Mouse (Mus musculus) CH12.LX (cell line): Measurements from ENCODE around the gene Nop10. TPM values are rescaled to one million over a fixed set of nuclear protein-coding genes. Genes with fewer than 3 reads are reported as not detected.

Experiments
- DNase-seq: peaks from one replicate; pipeline ENCODE4 v3.0.0-alpha.2; 2013; ENCODE audit errors: extremely low read depth
- H3K27ac ChIP-seq: 2 replicates; pipeline ENCODE4 v1.5.1; 2012; ENCODE audit warnings: low read depth, mild to moderate bottlenecking, control low read depth, moderate library complexity; ENCODE audit not compliant: insufficient read depth
- H3K27me3 ChIP-seq: replicated peaks from 2 replicates; pipeline ENCODE3; 2012; ENCODE audit warnings: inconsistent platforms
- H3K36me3 ChIP-seq, 2 experiments: replicated peaks in 1 of 2; 2 replicates each; pipeline versions ENCODE3 to v1.6.1; 2012; ENCODE audit warnings: inconsistent platforms in 1 of 2, low read length in 1 of 2, mild to moderate bottlenecking in 1 of 2, mixed read lengths in 1 of 2, moderate library complexity in 1 of 2; ENCODE audit not compliant: control insufficient read depth in 1 of 2, insufficient read depth in 1 of 2
- H3K4me1 ChIP-seq, 2 experiments: 2 replicates each; pipeline ENCODE4 v1.6.1; 2012; ENCODE audit warnings: inconsistent platforms in 1 of 2, moderate library complexity in 1 of 2; ENCODE audit not compliant: insufficient read depth in 2 of 2, control insufficient read depth in 1 of 2
- H3K4me2 ChIP-seq: 2 replicates; pipeline ENCODE4 v1.6.1; 2012; ENCODE audit warnings: low read depth, mild to moderate bottlenecking, control low read depth; ENCODE audit not compliant: poor library complexity, insufficient read depth, severe bottlenecking
- H3K4me3 ChIP-seq, 3 experiments: fragments of 150-350 bp in 1 of 3; sonication (generic) in 1 of 3; replicated peaks in 1 of 3; 2 replicates each; pipeline versions ENCODE3 to v1.5.1; 2011 to 2012; ENCODE audit warnings: low read depth in 2 of 3, low read length in 2 of 3, mild to moderate bottlenecking in 2 of 3, moderate library complexity in 2 of 3, control low read depth in 1 of 3, improper control_type of control experiment in 1 of 3, inconsistent platforms in 1 of 3, mixed read lengths in 1 of 3; ENCODE audit not compliant: poor library complexity in 1 of 3
- H3K79me2 ChIP-seq: replicated peaks from 2 replicates; pipeline ENCODE4 v1.6.1; 2012; ENCODE audit warnings: mild to moderate bottlenecking, moderate library complexity; ENCODE audit not compliant: control insufficient read depth, poor library complexity, insufficient read depth, severe bottlenecking; ENCODE audit errors: extremely low read depth
- H3K9ac ChIP-seq: 2 replicates; pipeline ENCODE4 v1.6.1; 2012; ENCODE audit warnings: low read depth, mild to moderate bottlenecking, control low read depth, moderate library complexity; ENCODE audit not compliant: insufficient read depth
- H3K9me3 ChIP-seq: replicated peaks from 2 replicates; pipeline ENCODE3; 2012; ENCODE audit warnings: low read length, inconsistent platforms, mixed read lengths
- ELF1 ChIP-seq: IDR thresholded peaks from 2 replicates; pipeline ENCODE4 v1.6.1; 2014; ENCODE audit warnings: low read depth, mild to moderate bottlenecking, inconsistent platforms, low read length, improper control_type of control experiment
- EP300 ChIP-seq: IDR thresholded peaks from 2 replicates; pipeline ENCODE4 v1.6.1; 2011; ENCODE audit warnings: low read length, improper control_type of control experiment
- HCFC1 ChIP-seq: IDR thresholded peaks from 2 replicates; pipeline ENCODE4 v1.6.1; 2012; ENCODE audit warnings: low read depth, mild to moderate bottlenecking, inconsistent platforms, low read length, improper control_type of control experiment
- IRF4 ChIP-seq: IDR thresholded peaks from 2 replicates; pipeline ENCODE4 v1.6.1; 2014; ENCODE audit warnings: low read depth, mild to moderate bottlenecking, inconsistent platforms, low read length, improper control_type of control experiment
- JUN ChIP-seq: IDR thresholded peaks from 2 replicates; pipeline ENCODE4 v1.6.1; 2011; ENCODE audit warnings: low read depth, mild to moderate bottlenecking, low read length, improper control_type of control experiment, moderate library complexity; ENCODE audit not compliant: insufficient read depth
- JUND ChIP-seq: conservative IDR thresholded peaks from 2 replicates; pipeline ENCODE4 v1.6.1; 2011; ENCODE audit warnings: low read depth, low read length, improper control_type of control experiment
- KAT2A ChIP-seq: IDR thresholded peaks from 2 replicates; pipeline ENCODE4 v1.6.1; 2012; ENCODE audit warnings: low read length, improper control_type of control experiment, inconsistent platforms; ENCODE audit not compliant: insufficient replicate concordance
- MAFK ChIP-seq: IDR thresholded peaks from 2 replicates; pipeline ENCODE4 v1.6.1; 2011; ENCODE audit warnings: low read length, improper control_type of control experiment; ENCODE audit not compliant: insufficient replicate concordance
- MAX ChIP-seq: IDR thresholded peaks from 2 replicates; pipeline ENCODE4 v1.6.1; 2011; ENCODE audit warnings: low read length, improper control_type of control experiment
- MAZ ChIP-seq: IDR thresholded peaks from 2 replicates; pipeline ENCODE4 v1.6.1; 2012; ENCODE audit warnings: low read depth, mild to moderate bottlenecking, inconsistent platforms, low read length, improper control_type of control experiment, moderate library complexity
- NELFE ChIP-seq: IDR thresholded peaks from 2 replicates; pipeline ENCODE4 v1.6.1; 2011; ENCODE audit warnings: low read depth, low read length, improper control_type of control experiment
- NRF1 ChIP-seq: IDR thresholded peaks from 2 replicates; pipeline ENCODE4 v1.6.1; 2014; ENCODE audit warnings: low read depth, mild to moderate bottlenecking, inconsistent platforms, low read length, improper control_type of control experiment, moderate library complexity
- POLR2A ChIP-seq: IDR thresholded peaks from 2 replicates; pipeline ENCODE4 v1.6.1; 2011; ENCODE audit warnings: low read depth, mild to moderate bottlenecking, improper control_type of control experiment, low read length
- POLR2AphosphoS2 ChIP-seq: IDR thresholded peaks from 2 replicates; pipeline ENCODE4 v1.6.1; 2011; ENCODE audit warnings: low read depth, low read length, improper control_type of control experiment
- RAD21 ChIP-seq: IDR thresholded peaks from 2 replicates; pipeline ENCODE4 v1.6.1; 2011; ENCODE audit warnings: low read depth, mild to moderate bottlenecking, low read length, improper control_type of control experiment, moderate library complexity
- RCOR1 ChIP-seq: conservative IDR thresholded peaks from 2 replicates; pipeline ENCODE4 v1.6.1; 2012; ENCODE audit warnings: low read depth, mild to moderate bottlenecking, inconsistent platforms, low read length, improper control_type of control experiment
- SIN3A ChIP-seq: IDR thresholded peaks from 2 replicates; pipeline ENCODE4 v1.6.1; 2012; ENCODE audit warnings: low read length, improper control_type of control experiment, inconsistent platforms
- SMC3 ChIP-seq: IDR thresholded peaks from 2 replicates; pipeline ENCODE4 v1.6.1; 2011; ENCODE audit warnings: low read depth, low read length, improper control_type of control experiment
- TCF12 ChIP-seq: IDR thresholded peaks from 2 replicates; pipeline ENCODE4 v1.6.1; 2014; ENCODE audit warnings: low read depth, mild to moderate bottlenecking, inconsistent platforms, low read length, improper control_type of control experiment
- UBTF ChIP-seq: IDR thresholded peaks from 2 replicates; pipeline ENCODE4 v1.6.1; 2012; ENCODE audit warnings: low read depth, mild to moderate bottlenecking, inconsistent platforms, low read length, improper control_type of control experiment, moderate library complexity
- USF2 ChIP-seq: conservative IDR thresholded peaks from 2 replicates; pipeline ENCODE4 v1.6.1; 2011; ENCODE audit warnings: low read depth, low read length, improper control_type of control experiment
- dilution Hi-C: fragments of 300-500 bp; cut with MboI; formaldehyde crosslinking; loops from 2 replicates; pipeline ENCODE4 v1.14.3; 2020; ENCODE audit warnings: low sequenced_read_pairs; ENCODE audit not compliant: extremely low pct_unique_long_range_greater_than_20kb, extremely low pct_ligation_motif_present
- in situ Hi-C: fragments of 300-500 bp; cut with MboI; formaldehyde crosslinking; loops from 3 replicates; pipeline ENCODE4 v1.14.3; 2019; ENCODE audit warnings: low sequenced_read_pairs, low pct_ligation_motif_present, low pct_unique_long_range_greater_than_20kb, mixed read lengths
- polyA plus RNA-seq: library from polyadenylated mRNA; unstranded; fragments of >175 nt; gene quantifications from 2 replicates; pipeline ENCODE4 v1.2.1, GENCODE M21; 2012; ENCODE audit warnings: low read depth; ENCODE audit not compliant: insufficient read length
- total RNA-seq, 2 experiments: library from RNA; depleted of rRNA; stranded (reverse); fragments of 300-350 nt in 1 of 2; fragments of >200 nt in 1 of 2; gene quantifications; 2 replicates each; pipeline ENCODE4 v1.2.3; 2012 to 2014

The Nop10 gene
- total and polyA plus RNA-seq, 3 experiments = 239 to 507 (median 251) TPM

- H3K9me3 ChIP-seq = no peaks in the 10 kb centered on the region
- no peak overlapping the region for H3K9ac ChIP-seq
- no peak overlapping the region for H3K27ac ChIP-seq
- no peak for DNase-seq
- no peaks in the 10 kb centered on the region for H3K27me3 ChIP-seq
- H3K4me1 ChIP-seq = 0 out of 4 replicates have a peak, but pooled peaks cover 0 to 2% of the 10 kb centered on the region in 2 experiments
- TF ChIP-seq NELFE (no peak), RCOR1 (no peak), NRF1 (no peak), SIN3A (no peak), MAZ (no peak), EP300 (no peak), POLR2AphosphoS2 (no peak), TCF12 (no peak), MAX (no peak)
- no peaks in the 10 kb centered on the region for H3K79me2 ChIP-seq
- H3K36me3 ChIP-seq = no peaks in the 10 kb centered on the region
- H3K4me2 ChIP-seq = no peak overlapping the region
- dilution Hi-C loops = no loop called here
- H3K4me3 ChIP-seq = no peak overlapping the region
- in situ Hi-C loops = no loop called here
Measured at GRCm38 (mm10) chr2:112220880-112221279, 40.8 kb upstream of the Nop10 start.

GRCm38 (mm10) chr2:112222607-112223006 is 39.1 kb upstream of the Nop10 start:
- H3K36me3 ChIP-seq = no peaks in the 10 kb centered on the region
- H3K4me3 ChIP-seq = no peak overlapping the region
- dilution Hi-C loops (no loop called here), in situ Hi-C loops (no loop called here)
- H3K4me1 ChIP-seq = 0 out of 4 replicates have a peak, but pooled peaks cover 0 to 2% of the 10 kb centered on the region in 2 experiments
- no peaks in the 10 kb centered on the region for H3K27me3 ChIP-seq
- no peaks in the 10 kb centered on the region for H3K9me3 ChIP-seq
- no peaks in the 10 kb centered on the region for H3K79me2 ChIP-seq
- no peak for TF ChIP-seq UBTF
- no peak for TF ChIP-seq NRF1
- TF ChIP-seq IRF4 = no peak
- TF ChIP-seq SMC3 = no peak
- no peak for TF ChIP-seq JUN
- no peak for TF ChIP-seq JUND
- no peak for TF ChIP-seq POLR2A
- DNase-seq = no peak
- H3K27ac ChIP-seq = no peak overlapping the region
- no peak overlapping the region for H3K4me2 ChIP-seq
- H3K9ac ChIP-seq = no peak overlapping the region

- Histone ChIP-seq H3K79me2 (no peaks in the 10 kb centered on the region), H3K4me2 (no peak overlapping the region), H3K36me3 (no peaks in the 10 kb centered on the region), H3K4me3 (no peak overlapping the region), H3K4me1 (no peaks in the 10 kb centered on the region), H3K9ac (no peak overlapping the region), H3K27ac (no peak overlapping the region), H3K9me3 (no peaks in the 10 kb centered on the region), H3K27me3 (no peaks in the 10 kb centered on the region)
- TF ChIP-seq HCFC1 = no peak
- no peak for TF ChIP-seq TCF12
- TF ChIP-seq KAT2A = no peak
- no peak for TF ChIP-seq UBTF
- TF ChIP-seq SMC3 = no peak
- TF ChIP-seq MAFK = no peak
- no peak for TF ChIP-seq POLR2AphosphoS2
- no peak for TF ChIP-seq NRF1
- no peak for TF ChIP-seq USF2
- TF ChIP-seq RAD21 = no peak
- no peak for TF ChIP-seq ELF1
- DNase-seq = no peak
- dilution Hi-C loops = no loop called here
- in situ Hi-C loops = no loop called here
Measured at GRCm38 (mm10) chr2:112224356-112224755, 37.4 kb upstream of the Nop10 start.
